Mouse (Mus musculus): ENCODE results near the gene Tmem248.

DNA sequence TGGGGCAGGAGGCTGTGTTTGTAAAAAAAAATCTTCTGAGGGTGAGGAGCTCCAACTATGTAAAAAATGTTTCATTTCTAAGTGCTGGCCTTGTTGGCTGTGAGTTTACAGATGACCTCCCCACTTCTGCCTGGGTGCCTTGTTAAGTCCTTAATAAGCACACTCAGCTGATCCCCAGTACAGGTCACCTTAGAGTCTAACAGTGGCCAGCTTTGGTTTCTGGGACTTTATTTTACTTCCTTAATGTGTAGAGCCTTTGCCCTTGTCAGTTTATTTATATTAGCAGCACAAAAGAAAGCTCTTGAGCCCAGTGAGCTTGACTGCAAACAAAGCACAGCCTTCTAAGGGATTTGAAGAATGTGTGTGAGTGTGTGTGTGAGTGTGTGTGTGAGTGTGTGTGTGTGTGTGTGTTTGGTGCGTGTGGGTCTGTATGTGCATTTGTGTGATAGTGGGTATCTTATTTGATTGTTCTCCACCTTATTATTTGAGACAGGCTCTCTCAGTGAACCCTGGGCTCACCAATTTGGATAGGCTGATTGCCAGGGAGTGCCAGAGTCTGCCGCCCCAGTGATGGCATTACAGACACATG is 24.4 kb upstream of the Tmem248 start:
- TF ChIP-seq CTCF (IDR thresholded peaks at IDR 0.05) (no peak), POLR2A (IDR thresholded peaks at IDR 0.05; ENCODE audit: insufficient read depth, low read depth, low read length) (no peak)
